Mouse (Mus musculus) urinary bladder, postnatal 25 days (tissue): ENCODE measurements at regions not wholly inside any gene's neighbourhood (a gene's known extent, or its start where the extent isn't known, plus 50 kb on each side); places are given as distances from the start of the nearest gene placed in this dataset.

ENCODE experiments used
- DNase-seq: peaks from one replicate; pipeline ENCODE4 v3.0.0; 2022; ENCODE audit warnings: low spot score

DNA sequence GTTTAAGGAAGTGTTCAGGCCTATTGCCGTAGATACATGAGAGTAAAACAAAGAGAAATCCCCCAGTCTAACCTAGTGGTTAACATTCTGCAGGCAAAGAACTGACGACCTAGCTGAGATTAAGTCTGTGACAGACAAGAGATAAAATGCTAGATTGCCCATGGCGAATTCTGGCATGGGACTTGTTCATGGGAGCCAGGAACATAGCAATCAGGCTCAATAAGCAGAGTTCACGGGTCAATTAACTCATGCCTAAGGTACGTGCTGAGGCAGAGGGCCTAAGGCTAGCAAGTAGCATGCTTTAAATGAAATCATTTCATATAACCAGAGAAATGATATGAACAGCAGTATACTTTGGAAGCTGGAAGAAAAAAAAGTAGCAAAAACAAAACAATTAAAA lies 1119.2 kb upstream of the Adgrl2 start:
- no peak for DNase-seq

DNA sequence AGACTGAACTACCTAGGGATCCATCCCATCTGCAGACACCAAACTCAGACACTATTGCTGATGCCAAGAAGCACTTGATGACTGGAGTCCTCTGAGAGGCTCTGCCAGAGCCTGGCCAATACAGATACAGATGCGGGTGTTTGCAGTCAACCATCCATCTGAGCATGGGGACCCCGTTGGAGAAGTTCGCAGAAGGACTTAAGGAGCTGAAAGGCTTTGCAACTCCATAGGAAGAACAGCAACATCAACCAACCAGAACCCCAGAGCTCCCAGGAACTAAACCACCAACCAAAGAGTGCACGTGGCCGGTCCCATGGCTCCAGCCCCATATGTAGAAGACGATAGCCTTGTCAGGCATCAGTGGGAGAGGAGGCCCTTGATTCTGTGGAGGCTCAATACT lies 1121.9 kb upstream of the Adgrl2 start:
- DNase-seq, result no peak

DNA sequence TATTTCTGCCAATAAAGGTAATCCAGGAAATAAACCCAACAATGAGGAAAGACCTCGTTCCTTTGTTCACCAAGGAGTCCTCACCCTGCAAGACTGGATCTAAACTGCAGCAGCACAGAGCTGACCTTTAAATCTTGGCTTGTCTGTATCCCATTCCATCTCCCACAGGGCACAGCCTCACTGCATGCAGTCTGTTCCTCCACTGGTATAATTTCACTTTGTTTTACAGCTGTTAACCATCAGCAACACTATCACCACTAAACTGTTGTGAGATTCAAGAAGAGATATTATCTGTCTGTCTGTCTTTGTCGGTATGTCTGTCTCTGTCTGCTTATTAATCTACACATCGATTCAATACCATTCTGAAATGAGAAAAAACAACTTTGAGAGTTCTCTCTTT lies 1129.5 kb upstream of the Adgrl2 start:
- no peak for DNase-seq

- DNase-seq, result no peak
Measured at GRCm38 (mm10) chr3:150146635-150147034, 1156.3 kb upstream of the Adgrl2 start.

DNA sequence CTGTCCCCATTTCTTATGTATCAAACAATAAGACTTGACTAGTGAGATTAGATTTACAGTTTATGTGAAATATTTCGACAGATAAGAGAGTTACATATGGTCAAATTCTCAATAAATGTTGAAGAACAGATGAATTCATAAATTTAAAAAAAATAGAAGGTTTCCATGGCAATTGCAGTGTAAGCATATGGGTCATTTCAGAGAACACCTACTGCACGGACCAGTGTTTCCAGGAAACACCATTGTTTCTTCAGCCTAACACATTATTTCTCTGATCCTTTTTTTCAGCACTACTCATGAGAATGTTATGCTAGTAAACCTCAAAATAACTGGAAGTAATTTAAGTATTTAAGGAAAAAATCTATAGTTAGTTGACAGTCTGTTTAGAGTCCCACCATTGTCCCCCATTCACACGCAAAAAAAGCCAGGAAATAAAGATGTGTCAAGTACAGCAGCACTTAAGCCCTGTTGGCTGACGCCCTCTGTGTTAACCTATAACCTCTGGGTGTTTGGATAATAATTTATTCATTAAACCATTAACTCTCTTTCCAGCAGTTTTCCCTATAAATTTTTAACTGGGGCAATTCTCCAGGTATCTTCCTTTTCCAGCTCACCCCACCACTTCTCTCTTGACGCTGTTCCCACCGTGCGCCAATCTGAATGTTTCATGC lies 1160.9 kb upstream of the Adgrl2 start:
- DNase-seq, result no peak

DNA sequence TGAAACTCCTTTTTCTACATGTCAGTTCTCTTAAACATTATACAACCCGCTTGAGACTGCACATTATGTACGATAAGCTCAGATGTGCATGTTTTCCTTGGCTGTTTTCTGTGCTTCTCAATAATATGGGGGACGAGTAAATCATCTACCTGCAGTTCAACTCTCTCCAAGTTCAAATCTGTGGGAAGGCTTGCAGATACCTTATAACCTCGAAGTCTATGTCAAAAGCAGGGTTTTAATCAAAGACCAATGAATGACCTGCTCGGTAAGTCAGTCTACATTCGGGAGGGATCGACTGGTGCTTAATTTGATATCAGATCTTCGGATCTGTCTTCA lies 1161.4 kb upstream of the Adgrl2 start:
- no peak for DNase-seq

GRCm38 (mm10) chr3:150152893-150153292 lies 1162.5 kb upstream of the Adgrl2 start:
- DNase-seq, result no peak

- DNase-seq, result no peak
Measured at GRCm38 (mm10) chr3:150185807-150186206, 1195.5 kb upstream of the Adgrl2 start.

DNA sequence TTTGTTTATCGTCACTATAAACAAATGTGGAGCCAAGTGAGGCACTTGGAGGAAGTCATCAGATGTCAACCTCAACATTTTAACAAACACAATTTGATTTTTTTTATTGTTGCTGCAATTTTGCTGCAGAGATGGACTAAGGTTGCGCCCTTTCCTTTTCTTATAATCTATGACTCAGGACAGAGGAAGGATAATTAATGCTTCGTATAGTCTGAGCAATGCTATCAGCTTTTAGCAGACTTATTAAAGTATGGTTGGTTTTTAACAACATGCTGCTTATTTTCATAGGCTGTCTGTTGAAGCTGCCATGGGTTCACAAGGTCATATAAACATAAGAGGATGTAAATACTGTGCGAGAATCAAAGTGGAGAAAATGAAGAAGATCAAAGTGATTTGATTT lies 1202.8 kb upstream of the Adgrl2 start:
- DNase-seq, result no peak

DNA sequence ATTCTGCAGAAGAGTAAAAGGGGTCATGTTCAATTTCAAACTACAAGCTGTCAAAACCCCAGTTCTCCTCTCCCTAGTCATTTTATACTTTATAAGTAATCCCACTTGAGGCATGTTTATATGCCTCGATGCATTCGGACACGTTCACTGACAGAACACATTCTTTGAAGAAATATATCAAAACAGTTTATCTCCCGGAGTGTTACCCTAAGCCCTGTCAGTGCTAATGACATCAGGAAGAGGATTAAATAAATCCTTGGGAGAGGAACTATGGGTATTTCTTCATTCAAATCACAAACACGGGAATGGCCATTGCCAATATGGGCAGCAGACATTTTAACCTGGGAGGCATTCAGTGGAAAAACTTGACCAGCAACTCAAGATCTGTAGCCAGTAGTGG lies 1208.1 kb upstream of the Adgrl2 start:
- no peak for DNase-seq

- no peak for DNase-seq
Measured at GRCm38 (mm10) chr3:150205902-150206301, 1215.5 kb upstream of the Adgrl2 start.

GRCm38 (mm10) chr3:150233279-150233678 lies 1204.4 kb upstream of the Adgrl4 start:
- no peak for DNase-seq

DNA sequence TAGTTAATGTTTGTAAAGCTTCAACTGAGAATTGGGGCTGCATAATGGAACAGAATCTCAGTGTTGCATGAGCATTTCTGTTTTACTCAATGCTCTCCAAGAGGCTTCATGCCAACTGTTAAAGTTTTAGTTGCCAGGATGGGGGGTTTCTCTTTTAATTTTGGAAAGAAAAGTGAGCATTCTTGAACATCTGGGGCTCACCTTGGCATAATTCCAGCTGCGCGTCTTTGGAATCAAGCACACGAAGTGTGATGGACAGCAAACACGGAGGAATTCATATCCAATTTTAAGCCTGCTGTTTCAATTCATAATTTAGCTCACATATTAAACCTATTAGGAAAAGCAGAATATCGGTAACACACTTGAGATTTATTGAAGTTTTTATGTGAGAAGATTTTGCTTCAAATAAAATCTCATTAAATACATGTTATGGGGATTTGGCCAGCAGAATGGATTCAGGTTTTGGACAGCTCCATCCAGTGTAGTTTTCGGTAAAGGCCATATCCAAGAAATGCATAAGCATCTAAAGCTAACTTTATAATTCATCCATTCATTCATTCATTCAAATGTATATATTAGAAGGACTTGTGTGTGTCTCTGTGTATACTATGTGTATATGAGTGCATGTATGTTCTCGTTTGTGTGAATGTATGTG lies 1200.6 kb upstream of the Adgrl4 start:
- DNase-seq, result no peak

- DNase-seq, result no peak
Measured at GRCm38 (mm10) chr3:150275038-150275437, 1162.6 kb upstream of the Adgrl4 start.

DNA sequence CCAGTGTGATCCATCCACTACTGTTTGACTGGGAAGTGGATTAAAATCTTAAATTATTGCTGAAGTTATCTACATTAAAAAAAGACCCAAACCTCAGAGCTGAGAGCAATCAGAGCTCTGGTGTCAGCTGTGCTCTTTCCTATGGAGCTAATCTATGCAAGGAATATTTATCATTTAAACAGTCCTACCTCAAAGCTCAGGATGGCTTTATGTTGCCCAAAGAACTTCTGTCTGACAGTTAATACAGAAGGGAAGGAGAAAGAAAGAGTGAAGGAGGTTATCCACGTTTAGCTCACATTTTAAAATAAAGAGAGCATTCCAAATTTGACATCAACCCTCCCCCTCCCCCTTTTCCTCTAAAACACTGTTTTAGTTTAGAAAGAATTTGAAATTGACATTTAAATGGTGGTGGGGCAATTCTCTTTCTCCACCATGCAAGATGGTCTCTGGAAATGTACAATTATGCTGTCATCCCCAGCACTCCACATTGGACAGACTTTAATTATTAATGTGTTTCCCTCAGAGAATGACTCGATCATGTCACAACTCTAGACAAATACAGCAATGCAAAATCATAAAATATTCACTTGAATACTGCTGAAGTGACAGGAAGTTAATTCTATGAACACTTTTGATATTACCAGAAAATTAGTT lies 1141.5 kb upstream of the Adgrl4 start:
- DNase-seq, result no peak

DNA sequence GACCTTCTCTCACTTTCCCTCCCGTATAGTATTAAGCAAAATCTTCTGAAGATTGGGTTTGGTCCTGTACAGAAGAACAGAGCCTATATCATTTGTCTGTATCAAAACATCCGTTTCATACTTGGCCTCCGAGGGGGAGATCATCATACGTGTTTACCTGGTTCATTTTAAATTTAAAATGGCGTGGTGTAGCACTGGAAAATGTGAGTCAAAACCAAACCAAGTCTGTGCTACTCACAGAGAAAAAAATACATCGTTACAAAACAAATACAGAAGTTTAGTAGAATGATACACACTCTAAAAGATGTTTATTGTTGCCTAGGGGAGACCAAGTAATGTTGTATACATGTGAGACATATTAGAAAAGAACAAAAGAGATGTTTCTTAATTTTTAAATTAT lies 1108.9 kb upstream of the Adgrl4 start:
- DNase-seq, result no peak

GRCm38 (mm10) chr3:150352139-150352725 lies 1085.5 kb upstream of the Adgrl4 start:
- DNase-seq, result no peak

- no peak for DNase-seq
Measured at GRCm38 (mm10) chr3:150365766-150366165, 1071.9 kb upstream of the Adgrl4 start.

DNA sequence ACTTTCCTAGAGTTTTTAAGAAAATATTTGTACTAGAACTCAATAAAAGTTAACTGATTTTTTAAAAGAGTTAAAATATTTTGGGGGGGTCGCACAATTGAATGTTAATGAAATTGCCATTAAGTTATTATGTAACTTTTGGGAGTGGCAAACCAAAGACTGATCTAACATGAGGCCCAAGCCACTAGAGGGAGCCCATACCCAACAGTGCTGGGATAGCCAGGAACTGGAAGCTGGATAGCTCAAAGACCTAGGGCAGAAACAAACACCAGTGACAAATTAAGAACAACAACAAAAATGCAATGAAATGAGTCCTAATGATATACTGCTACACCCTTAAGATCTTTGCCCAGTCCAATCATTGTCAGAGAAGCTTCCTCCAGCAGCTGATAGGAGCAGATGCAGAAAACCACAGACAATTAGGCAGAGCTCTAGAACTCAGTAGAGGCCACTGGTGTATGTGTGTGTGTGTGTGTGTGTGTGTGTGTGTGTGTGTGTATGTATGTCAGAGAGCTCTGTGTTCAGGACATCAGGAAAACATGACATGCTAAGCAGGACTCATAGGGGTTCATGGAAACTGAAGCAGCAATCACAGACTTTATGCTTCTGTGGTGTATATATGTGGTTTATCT lies 1052.6 kb upstream of the Adgrl4 start:
- DNase-seq, result peak; percentile 16

- no peak for DNase-seq
Measured at GRCm38 (mm10) chr3:150401694-150402301, 1035.9 kb upstream of the Adgrl4 start.

GRCm38 (mm10) chr3:150406086-150406485 lies 1031.6 kb upstream of the Adgrl4 start:
- DNase-seq, result no peak

GRCm38 (mm10) chr3:150415277-150415676 lies 1022.4 kb upstream of the Adgrl4 start:
- DNase-seq, result no peak
